Mouse (Mus musculus) E14TG2a.4 (cell line): ENCODE data around the gene Gm3336.

Experiments
- CTCF ChIP-seq: conservative IDR thresholded peaks from 2 replicates; pipeline ENCODE4 v1.5.1; 2014; ENCODE audit warnings: low read length
- POU5F1 ChIP-seq: IDR thresholded peaks from 2 replicates; pipeline ENCODE4 v1.6.1; 2014; ENCODE audit warnings: low read length, borderline replicate concordance

DNA sequence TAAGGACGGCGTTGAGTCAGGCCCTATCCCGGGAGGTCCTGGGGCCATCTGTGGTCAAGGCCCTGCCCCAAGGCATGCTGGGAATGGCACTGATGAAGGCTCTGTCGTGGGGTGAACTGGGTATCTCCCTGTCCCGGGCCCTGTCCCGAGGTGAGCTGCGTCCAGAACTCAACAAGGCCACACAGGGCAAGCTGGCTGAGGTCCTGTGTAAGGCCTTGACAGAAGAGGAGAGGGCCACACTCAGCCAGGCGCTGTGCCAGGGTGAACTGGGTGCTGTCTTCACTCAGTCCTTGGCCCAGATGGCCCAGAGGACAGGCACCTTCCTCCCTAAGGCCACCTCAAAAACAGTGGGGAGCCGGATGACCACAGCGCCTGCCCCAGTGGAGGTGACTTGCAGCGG, 7.3 kb upstream of the Gm3336 start:
- TF ChIP-seq CTCF, result no peak
- no peak for TF ChIP-seq POU5F1
